Mouse (Mus musculus) cerebellum, adult 8-10 months (tissue): Measurements from ENCODE around the gene Gpr183.

ENCODE experiments used
- DNase-seq: peaks from one replicate; pipeline ENCODE4 v3.0.0; 2022

The Gpr183 gene

GRCm38 (mm10) chr14:121954608-121955007 is 10.4 kb downstream of the Gpr183 start:
- DNase-seq = no peak

- DNase-seq = no peak
These were observed 10.9 kb downstream of the Gpr183 start for GRCm38 (mm10) chr14:121954129-121954528.

- no peak for DNase-seq
These were observed 13.0 kb downstream of the Gpr183 start for GRCm38 (mm10) chr14:121952046-121952400.

- no peak for DNase-seq
These were observed 13.5 kb downstream of the Gpr183 start for GRCm38 (mm10) chr14:121951399-121952045.

- DNase-seq = no peak
These were observed 15.1 kb downstream of the Gpr183 start for GRCm38 (mm10) chr14:121949897-121950296.

GRCm38 (mm10) chr14:121949436-121949835 is 15.6 kb downstream of the Gpr183 start:
- no peak for DNase-seq

- DNase-seq = no peak
These were observed 17.0 kb downstream of the Gpr183 start for GRCm38 (mm10) chr14:121947966-121948365.

GRCm38 (mm10) chr14:121947201-121947760 is 17.7 kb downstream of the Gpr183 start:
- no peak for DNase-seq

GRCm38 (mm10) chr14:121946728-121947127 is 18.3 kb downstream of the Gpr183 start:
- no peak for DNase-seq

GRCm38 (mm10) chr14:121946131-121946530 is 18.9 kb downstream of the Gpr183 start:
- no peak for DNase-seq

- no peak for DNase-seq
These were observed 25.4 kb downstream of the Gpr183 start for GRCm38 (mm10) chr14:121939582-121939981.

- DNase-seq = no peak
These were observed 26.5 kb downstream of the Gpr183 start for GRCm38 (mm10) chr14:121938256-121939191.

GRCm38 (mm10) chr14:121937601-121938255 is 27.3 kb downstream of the Gpr183 start:
- no peak for DNase-seq

- no peak for DNase-seq
These were observed 28.1 kb downstream of the Gpr183 start for GRCm38 (mm10) chr14:121936856-121937255.

GRCm38 (mm10) chr14:121936356-121936755 is 28.6 kb downstream of the Gpr183 start:
- DNase-seq = no peak

GRCm38 (mm10) chr14:121934597-121934946 is 30.4 kb downstream of the Gpr183 start:
- no peak for DNase-seq

GRCm38 (mm10) chr14:121933906-121934596 is 30.9 kb downstream of the Gpr183 start:
- no peak for DNase-seq

- DNase-seq = no peak
These were observed 32.8 kb downstream of the Gpr183 start for GRCm38 (mm10) chr14:121932180-121932579.

- no peak for DNase-seq
These were observed 33.4 kb downstream of the Gpr183 start for GRCm38 (mm10) chr14:121931594-121931993.

- DNase-seq = no peak
These were observed 34.1 kb downstream of the Gpr183 start for GRCm38 (mm10) chr14:121930731-121931383.

- DNase-seq = no peak
These were observed 35.6 kb downstream of the Gpr183 start for GRCm38 (mm10) chr14:121929243-121929951.
